Mouse (Mus musculus) heart, adult 18-20 months (tissue): Measurements from ENCODE around the gene Fer1l4. TPM values are rescaled to one million over a fixed set of nuclear protein-coding genes. Genes with fewer than 3 reads are reported as not detected.

ENCODE experiments used
- DNase-seq, 2 experiments: peaks; one replicate each; pipeline ENCODE4 v3.0.0; 2021 to 2022; ENCODE audit warnings: mixed read lengths in 1 of 2
- total RNA-seq, 2 experiments: library from RNA; stranded (reverse); gene quantifications; 2 replicates each; pipeline ENCODE4 v1.2.3; 2021

The Fer1l4 gene
- total RNA-seq, 2 experiments from 2014 or later: not detected

- DNase-seq: peak; percentile 98 to 99
Measured at GRCm38 (mm10) chr2:156007888-156008532, 44.7 kb downstream of the Fer1l4 start, which contains the start of the genes 6430550D23Rik and Ergic3. Gene 6430550D23Rik, minus strand, starts transcription at chr2:156007977. Gene Ergic3, plus strand, starts transcription at chr2:156008045.

GRCm38 (mm10) chr2:156005393-156005792 lies 47.4 kb downstream of the Fer1l4 start:
- DNase-seq: no peak

- DNase-seq: peak; percentile 68 to 76
Measured at GRCm38 (mm10) chr2:155991863-155992321, 60.9 kb downstream of the Fer1l4 start.

GRCm38 (mm10) chr2:155991151-155991550 lies 61.6 kb downstream of the Fer1l4 start:
- DNase-seq: peak in 1 of 2 experiments; percentile 7

GRCm38 (mm10) chr2:155989085-155989484 lies 63.7 kb downstream of the Fer1l4 start:
- DNase-seq: no peak

- DNase-seq: no peak
Measured at GRCm38 (mm10) chr2:155987131-155987530, 65.6 kb downstream of the Fer1l4 start.

GRCm38 (mm10) chr2:155985776-155986175 lies 67.0 kb downstream of the Fer1l4 start:
- no peak for DNase-seq

GRCm38 (mm10) chr2:155979328-155979991 lies 73.3 kb downstream of the Fer1l4 start:
- DNase-seq: peak; percentile 50 to 72

- DNase-seq: no peak
Measured at GRCm38 (mm10) chr2:155974087-155974731, 78.5 kb downstream of the Fer1l4 start.

- DNase-seq: no peak
Measured at GRCm38 (mm10) chr2:155973348-155973747, 79.4 kb downstream of the Fer1l4 start.

Other genes with a start within 250 kb of the Fer1l4 start
- gene BC029722, start 233.5 kb downstream of the Fer1l4 start, total RNA-seq: 10 to 100 TPM; 31.4 to 34.4 TPM
- gene Eif6, start 226.0 kb downstream of the Fer1l4 start, total RNA-seq: 10 to 100 TPM; 59.2 to 65.6 TPM
- gene Fam83c, start 218.1 kb downstream of the Fer1l4 start, total RNA-seq: not detected
- gene Uqcc1, start 122.6 kb downstream of the Fer1l4 start, total RNA-seq: 100 to 1,000 TPM; 279 to 347 TPM
- not detected for gene Gm15557, start 112.2 kb downstream of the Fer1l4 start, total RNA-seq
- under 1 TPM in 1 of 2 experiments, not detected in 1; 0.13 TPM for gene Gdf5, start 107.6 kb downstream of the Fer1l4 start, total RNA-seq
- gene Cep250, start 96.5 kb downstream of the Fer1l4 start, total RNA-seq: 1 to 10 TPM; 4.5 to 4.8 TPM
- under 1 TPM in 1 of 2 experiments, not detected in 1; 0.25 TPM for gene 6430550D23Rik, start 45.0 kb downstream of the Fer1l4 start, total RNA-seq
- gene Ergic3, start 44.9 kb downstream of the Fer1l4 start, total RNA-seq: 10 to 100 TPM; 56.9 to 65.5 TPM
- gene Spag4, start 12.2 kb upstream of the Fer1l4 start, total RNA-seq: 1 to 10 TPM; 1.5 to 2.1 TPM
- 10 to 100 TPM; 11.2 to 12.1 TPM for gene Cpne1, start 59.0 kb upstream of the Fer1l4 start, total RNA-seq
- gene Rbm12, start 59.0 kb upstream of the Fer1l4 start, total RNA-seq: 10 to 100 TPM; 11.3 to 12.3 TPM
- gene Gm28036, start 74.1 kb upstream of the Fer1l4 start, total RNA-seq: 10 to 100 TPM in 1 of 2 experiments, 1 to 10 TPM in 1; 6.5 to 12.3 TPM
- 100 to 1,000 TPM; 383 to 389 TPM for gene Romo1, start 91.1 kb upstream of the Fer1l4 start, total RNA-seq
- gene Nfs1, start 91.2 kb upstream of the Fer1l4 start, total RNA-seq: 10 to 100 TPM; 93.7 to 97.1 TPM
- gene Rbm39, start 127.3 kb upstream of the Fer1l4 start, total RNA-seq: 100 to 1,000 TPM; 143 to 154 TPM
- 10 to 100 TPM; 22.8 to 24.8 TPM for gene Phf20, start 143.5 kb upstream of the Fer1l4 start, total RNA-seq